Mouse (Mus musculus): ENCODE data around the gene Hist1h2af. TPM values are rescaled to one million over a fixed set of nuclear protein-coding genes. Genes with fewer than 3 reads are reported as not detected.
"Not testable (repeated sequence)": the region's sequence is repeated elsewhere in the genome, so short reads cannot be mapped to it uniquely, and the experiment has no call there.

Hist1h2af gene
- total and polyA plus RNA-seq, 3 experiments: 530 to 1,681 (median 1,417) TPM

DNA sequence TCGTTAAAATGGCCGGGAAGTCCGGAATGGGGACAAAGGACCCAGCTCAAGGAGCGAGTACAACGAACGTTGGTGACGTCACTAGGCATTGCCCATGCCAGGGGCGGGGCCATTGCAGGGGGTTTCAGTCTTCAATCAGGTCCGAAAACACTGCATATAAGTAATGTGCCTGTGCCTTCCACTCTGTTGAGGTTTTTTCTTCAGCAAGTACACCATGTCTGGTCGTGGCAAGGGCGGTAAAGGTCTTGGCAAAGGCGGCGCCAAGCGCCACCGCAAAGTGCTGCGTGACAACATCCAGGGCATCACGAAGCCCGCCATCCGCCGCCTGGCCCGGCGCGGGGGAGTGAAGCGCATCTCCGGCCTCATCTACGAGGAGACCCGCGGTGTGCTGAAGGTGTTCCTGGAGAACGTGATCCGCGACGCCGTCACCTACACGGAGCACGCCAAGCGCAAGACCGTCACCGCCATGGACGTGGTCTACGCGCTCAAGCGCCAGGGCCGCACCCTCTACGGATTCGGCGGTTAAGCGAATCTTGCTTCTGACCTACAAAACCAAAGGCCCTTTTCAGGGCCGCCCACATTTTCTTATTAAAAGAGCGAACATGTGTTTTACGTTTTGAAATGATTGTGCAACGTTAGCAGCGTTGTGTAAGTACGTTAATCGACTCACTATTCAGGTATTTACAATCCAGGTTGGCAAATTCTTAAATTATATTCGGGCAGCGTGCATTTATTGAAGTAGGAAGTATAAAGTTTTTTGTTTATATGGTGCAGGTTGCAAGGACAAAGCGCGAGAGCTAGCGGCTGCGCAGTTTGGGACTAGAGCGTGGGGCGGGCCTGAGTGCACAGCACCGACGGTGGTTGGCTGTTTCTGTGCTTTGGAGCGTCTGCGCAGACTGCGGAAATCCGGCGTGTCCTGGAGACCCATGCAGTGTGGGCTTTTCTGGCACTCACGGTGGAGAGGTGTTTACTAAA, 2.5 kb upstream of the Hist1h2af start, which contains the start of gene Hist1h4h:
TSS of gene Hist1h4h (plus strand) at position 150 of the 975 bp plus-strand sequence.
- Histone ChIP-seq H3K4me1 (ENCODE audit: insufficient read depth, low read depth, low read length) (peaks cover 26% of the 10 kb centered on the region), H3K4me3 (ENCODE audit: low read depth, low read length) (peak within 1 kb of the TSS; percentile 69), H3K36me3 (replicated peaks) (no peaks in the 10 kb centered on the region), H3K9me3 (replicated peaks) (no peaks in the 10 kb centered on the region), H3K27me3 (ENCODE audit: insufficient read depth, low read length) (no peaks in the 10 kb centered on the region)
- TF ChIP-seq GATA1 (IDR thresholded peaks at IDR 0.05; ENCODE audit: borderline replicate concordance, low read length): no peak
- TF ChIP-seq CTCF (IDR thresholded peaks at IDR 0.05; ENCODE audit: low read depth, low read length): no peak
- peak; percentile 98 for TF ChIP-seq POLR2AphosphoS5 (IDR thresholded peaks at IDR 0.05; ENCODE audit: insufficient replicate concordance, low read depth, low read length)
- ATAC-seq (ENCODE audit: extremely low read depth, insufficient number of reproducible peaks, low FRiP score, poor library complexity, severe bottlenecking) (peak; percentile 43), DNase-seq (ENCODE audit: low spot score) (peak; percentile 51)

DNA sequence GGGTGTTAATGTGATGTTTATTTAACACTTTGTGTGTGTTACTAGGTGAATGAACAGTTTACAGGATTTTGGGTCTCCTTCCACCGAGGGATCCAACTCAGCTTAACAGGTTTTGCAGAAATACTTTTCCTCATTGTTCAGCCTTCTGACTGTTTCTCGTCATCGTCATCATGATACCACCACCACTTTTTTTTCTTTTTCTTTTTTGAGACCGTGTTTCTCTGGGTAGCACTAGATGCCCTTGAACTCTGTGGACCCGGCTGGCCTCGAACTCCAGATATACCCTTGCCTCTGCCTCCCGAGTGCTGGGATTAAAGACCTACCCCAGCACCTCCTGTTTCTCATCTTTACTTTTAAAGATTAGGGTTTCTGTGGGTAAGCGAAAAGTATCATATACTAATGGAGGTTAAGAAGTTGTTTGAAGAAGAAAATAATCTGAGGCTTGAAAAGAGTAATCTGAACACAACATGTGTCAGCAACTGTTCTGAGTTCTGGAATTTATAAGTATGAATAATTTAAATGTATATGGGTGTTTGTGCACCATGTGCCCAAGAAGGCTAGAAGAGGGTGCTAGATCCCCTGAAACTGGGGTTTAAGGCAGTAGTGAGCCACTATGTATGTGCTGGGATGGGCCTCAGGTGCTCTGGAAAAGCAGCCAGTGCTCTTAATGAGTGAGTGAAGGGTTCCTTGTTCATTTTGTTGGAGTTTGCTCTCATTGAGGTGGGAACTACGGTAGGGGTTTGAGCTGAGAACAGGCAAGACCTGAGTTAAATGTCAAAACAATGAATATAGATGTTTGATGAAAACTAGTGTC, 1.2 kb upstream of the Hist1h2af start:
- ATAC-seq (ENCODE audit: extremely low read depth, insufficient number of reproducible peaks, low FRiP score, poor library complexity, severe bottlenecking) (no peak), DNase-seq (ENCODE audit: low spot score) (no peak)
- Histone ChIP-seq H3K36me3 (replicated peaks) (no peaks in the 10 kb centered on the region), H3K4me3 (ENCODE audit: low read depth, low read length) (peak overlapping the region; percentile 69; the same call in 1 of the 2 replicates), H3K9me3 (replicated peaks) (no peaks in the 10 kb centered on the region), H3K4me1 (ENCODE audit: insufficient read depth, low read depth, low read length) (peaks cover 25% of the 10 kb centered on the region), H3K27me3 (ENCODE audit: insufficient read depth, low read length) (no peaks in the 10 kb centered on the region)
- TF ChIP-seq POLR2AphosphoS5 (IDR thresholded peaks at IDR 0.05; ENCODE audit: insufficient replicate concordance, low read depth, low read length) (peak; percentile 95; the same call in 1 of the 2 replicates), GATA1 (IDR thresholded peaks at IDR 0.05; ENCODE audit: borderline replicate concordance, low read length) (no peak)

DNA sequence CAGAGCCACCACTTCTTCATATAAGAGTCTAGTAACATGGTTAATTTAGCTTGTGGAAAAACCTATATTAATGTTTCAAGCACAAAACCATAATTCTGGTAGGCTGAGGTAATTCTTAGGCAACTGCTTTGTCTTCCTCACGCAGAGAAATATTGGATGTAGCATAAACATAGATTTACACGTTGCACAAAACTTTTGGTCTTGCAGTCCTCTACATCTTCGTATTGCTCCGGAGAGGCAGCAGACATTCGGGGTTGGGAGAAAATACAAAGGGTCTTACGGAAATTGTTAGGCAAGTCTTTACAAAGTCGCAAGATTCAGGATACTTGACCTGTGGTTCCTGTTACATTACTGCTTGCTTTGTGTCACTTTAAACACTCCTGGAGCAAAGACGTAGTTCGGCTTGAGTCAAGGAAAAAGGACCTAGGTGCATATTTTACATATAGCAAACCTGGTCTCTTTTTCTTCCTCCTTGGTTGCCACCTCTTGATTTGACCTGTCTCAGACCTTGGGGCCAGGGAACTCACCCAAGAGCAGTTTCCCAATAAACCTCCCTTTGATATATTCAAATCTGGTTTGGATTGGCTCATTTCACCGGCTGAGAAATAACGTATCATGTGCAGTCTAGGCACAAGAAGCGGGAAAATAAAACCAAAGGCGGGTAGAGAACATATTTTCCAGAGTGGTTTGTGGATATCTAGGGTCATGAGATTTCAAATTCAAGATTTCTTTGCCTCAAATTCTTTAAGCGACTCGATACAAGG, 844 bp downstream of the Hist1h2af start:
- DNase-seq (ENCODE audit: low spot score) (peak; percentile 26), ATAC-seq (ENCODE audit: extremely low read depth, insufficient number of reproducible peaks, low FRiP score, poor library complexity, severe bottlenecking) (no peak)
- H3K4me3 ChIP-seq (ENCODE audit: low read depth, low read length): peak overlapping the region; percentile 71
- peaks cover 23% of the 10 kb centered on the region for H3K4me1 ChIP-seq (ENCODE audit: insufficient read depth, low read depth, low read length)
- H3K27me3 ChIP-seq (ENCODE audit: insufficient read depth, low read length): no peaks in the 10 kb centered on the region
- TF ChIP-seq POLR2AphosphoS5 (IDR thresholded peaks at IDR 0.05; ENCODE audit: insufficient replicate concordance, low read depth, low read length) (peak; percentile 83; the same call in 1 of the 2 replicates), GATA2 (IDR thresholded peaks at IDR 0.05; ENCODE audit: borderline replicate concordance, low read depth, low read length) (no peak)
- no peaks in the 10 kb centered on the region for H3K36me3 ChIP-seq (replicated peaks)
- no peaks in the 10 kb centered on the region for H3K9me3 ChIP-seq (replicated peaks)

DNA sequence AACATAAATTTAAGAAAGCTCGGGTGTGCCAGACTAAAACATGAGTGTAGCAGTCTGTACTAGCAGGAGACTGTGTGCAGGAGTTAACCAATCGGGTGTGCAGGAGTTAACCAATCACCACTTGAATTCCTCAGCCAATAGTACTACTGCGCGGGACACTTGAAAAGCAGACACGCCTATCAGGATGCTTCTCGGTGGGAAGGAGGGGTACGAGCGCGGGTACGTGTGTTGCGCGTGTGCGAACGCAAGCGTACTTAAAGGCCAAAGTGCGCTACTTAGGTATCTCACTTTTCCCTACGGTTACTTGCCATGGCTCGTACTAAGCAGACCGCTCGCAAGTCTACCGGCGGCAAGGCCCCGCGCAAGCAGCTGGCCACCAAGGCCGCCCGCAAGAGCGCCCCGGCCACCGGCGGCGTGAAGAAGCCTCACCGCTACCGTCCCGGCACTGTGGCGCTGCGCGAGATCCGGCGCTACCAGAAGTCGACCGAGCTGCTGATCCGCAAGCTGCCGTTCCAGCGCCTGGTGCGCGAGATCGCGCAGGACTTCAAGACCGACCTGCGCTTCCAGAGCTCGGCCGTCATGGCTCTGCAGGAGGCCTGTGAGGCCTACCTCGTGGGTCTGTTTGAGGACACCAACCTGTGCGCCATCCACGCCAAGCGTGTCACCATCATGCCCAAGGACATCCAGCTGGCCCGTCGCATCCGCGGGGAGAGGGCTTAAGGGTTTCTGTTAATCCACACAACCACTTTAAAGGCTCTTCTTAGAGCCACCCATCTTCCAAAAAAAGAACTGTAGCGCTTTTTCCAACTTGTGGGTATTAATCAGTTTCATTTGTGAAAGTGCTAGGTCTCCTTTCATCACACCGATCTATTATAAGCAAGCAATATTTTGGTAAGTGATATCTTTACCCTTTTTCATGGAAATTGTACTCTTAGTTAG, 1.7 kb downstream of the Hist1h2af start, which contains the start of gene Hist1h3g:
TSS of gene Hist1h3g (plus strand) at position 286 of the 939 bp plus-strand sequence.
- Histone ChIP-seq H3K4me3 (ENCODE audit: low read depth, low read length) (peak within 1 kb of the TSS; percentile 71), H3K4me1 (ENCODE audit: insufficient read depth, low read depth, low read length) (peaks cover 24% of the 10 kb centered on the region)
- DNase-seq (ENCODE audit: low spot score) (peak; percentile 91), ATAC-seq (ENCODE audit: extremely low read depth, insufficient number of reproducible peaks, low FRiP score, poor library complexity, severe bottlenecking) (peak; percentile 77)
- H3K36me3 ChIP-seq (replicated peaks); H3K9me3 ChIP-seq (replicated peaks); H3K27me3 ChIP-seq (ENCODE audit: insufficient read depth, low read length): not testable (repeated sequence)
- TF ChIP-seq POLR2AphosphoS5 (IDR thresholded peaks at IDR 0.05; ENCODE audit: insufficient replicate concordance, low read depth, low read length): peak; percentile 97

DNA sequence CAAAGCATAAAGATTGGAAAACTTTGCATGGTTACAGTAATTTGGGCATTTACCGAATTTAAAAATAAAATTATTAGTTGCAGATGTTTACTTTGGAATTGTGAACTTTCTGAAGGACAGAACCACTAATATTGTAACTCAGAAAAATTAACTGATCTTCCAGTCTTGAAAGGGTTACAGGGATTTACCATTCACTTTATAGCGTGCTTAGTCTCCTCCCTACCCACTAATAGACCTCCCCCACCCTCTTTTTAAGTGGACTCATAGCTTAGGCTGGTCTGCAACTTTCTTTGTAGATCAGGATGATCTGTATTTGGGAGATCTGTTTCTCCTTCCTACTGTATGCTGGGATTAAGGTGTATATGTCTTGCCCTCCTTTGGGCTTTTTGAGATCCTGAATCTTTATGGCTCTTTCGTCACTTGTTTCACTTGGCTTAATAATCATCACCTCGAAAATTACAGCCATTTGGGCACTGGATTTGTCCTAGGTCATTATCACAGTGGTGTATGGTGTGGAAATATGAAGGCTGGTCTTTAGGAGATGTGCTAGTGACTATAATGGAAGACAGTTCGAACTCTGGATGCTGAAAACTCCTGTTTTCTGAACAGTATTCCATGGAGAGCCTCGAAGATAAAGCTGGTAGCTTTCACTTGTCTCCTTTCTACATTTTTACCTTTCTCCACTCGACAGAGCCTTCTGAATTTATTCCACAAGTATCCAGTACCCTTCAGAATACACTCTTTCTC, 2.5 kb downstream of the Hist1h2af start:
- Histone ChIP-seq H3K36me3 (replicated peaks) (no peaks in the 10 kb centered on the region), H3K27me3 (ENCODE audit: insufficient read depth, low read length) (no peaks in the 10 kb centered on the region), H3K4me1 (ENCODE audit: insufficient read depth, low read depth, low read length) (peaks cover 28% of the 10 kb centered on the region), H3K9me3 (replicated peaks) (no peaks in the 10 kb centered on the region), H3K4me3 (ENCODE audit: low read depth, low read length) (peak overlapping the region; percentile 71)
- ATAC-seq (ENCODE audit: extremely low read depth, insufficient number of reproducible peaks, low FRiP score, poor library complexity, severe bottlenecking) (no peak), DNase-seq (ENCODE audit: low spot score) (no peak)
- no peak for TF ChIP-seq CTCF (IDR thresholded peaks at IDR 0.05; ENCODE audit: low read depth, low read length)
- TF ChIP-seq POLR2AphosphoS5 (IDR thresholded peaks at IDR 0.05; ENCODE audit: insufficient replicate concordance, low read depth, low read length): peak; percentile 97; the same call in 1 of the 2 replicates
- no peak for TF ChIP-seq GATA2 (IDR thresholded peaks at IDR 0.05; ENCODE audit: borderline replicate concordance, low read depth, low read length)
- TF ChIP-seq GATA1 (IDR thresholded peaks at IDR 0.05; ENCODE audit: borderline replicate concordance, low read length): no peak

All from G1E (cell line).